Mouse (Mus musculus): ENCODE data around the gene Slc4a1ap. TPM values are rescaled to one million over a fixed set of nuclear protein-coding genes. Genes with fewer than 3 reads are reported as not detected.

Slc4a1ap gene
- total and polyA plus RNA-seq, 3 experiments, result 25.7 to 41.1 (median 27.9) TPM

GRCm38 (mm10) chr5:31598579-31598978 is 71.8 kb downstream of the Slc4a1ap start:
- Histone ChIP-seq H3K4me2 (ENCODE audit: insufficient read depth, low read depth, poor library complexity, severe bottlenecking) (no peak overlapping the region), H3K4me3 (replicated peaks in 1 of 3; ENCODE audit: low read depth in 2 of 3, low read length in 2 of 3, poor library complexity in 1 of 3) (no peak overlapping the region), H3K79me2 (replicated peaks; ENCODE audit: control insufficient read depth, extremely low read depth, insufficient read depth, poor library complexity, severe bottlenecking) (no peaks in the 10 kb centered on the region), H3K36me3 (replicated peaks in 1 of 2; ENCODE audit: control insufficient read depth in 1 of 2, insufficient read depth in 1 of 2, low read length in 1 of 2) (no peaks in the 10 kb centered on the region), H3K27ac (ENCODE audit: insufficient read depth, low read depth) (no peak overlapping the region), H3K9me3 (replicated peaks; ENCODE audit: low read length) (no peaks in the 10 kb centered on the region), H3K4me1 (ENCODE audit: control insufficient read depth in 1 of 2, insufficient read depth in 2 of 2) (peaks cover 6 to 14% of the 10 kb centered on the region in 2 experiments; a peak in 2 of 4 replicates), H3K27me3 (replicated peaks) (no peaks in the 10 kb centered on the region), H3K9ac (ENCODE audit: insufficient read depth, low read depth) (no peak overlapping the region)
- dilution Hi-C loops (cut with MboI; ENCODE audit: extremely low pct_ligation_motif_present, extremely low pct_unique_long_range_greater_than_20kb, low sequenced_read_pairs) (no loop called here), in situ Hi-C loops (cut with MboI; ENCODE audit: low pct_ligation_motif_present, low pct_unique_long_range_greater_than_20kb, low sequenced_read_pairs) (loop anchor here (10.0 kb wide), 1 partner anchor 596 kb away; no protein-coding TSS in a partner anchor)
- peak; percentile 37 for DNase-seq (ENCODE audit: extremely low read depth)
- peak; percentile 69 for TF ChIP-seq RAD21 (IDR thresholded peaks at IDR 0.05; ENCODE audit: low read depth, low read length)
- TF ChIP-seq MEF2A (IDR thresholded peaks at IDR 0.05; ENCODE audit: borderline replicate concordance, low read depth, low read length), result no peak
- TF ChIP-seq SMC3 (IDR thresholded peaks at IDR 0.05; ENCODE audit: low read depth, low read length), result peak; percentile 48
- peak; percentile 8 to 66; a peak in 2 of 4 replicates for TF ChIP-seq CTCF (conservative IDR thresholded peaks at IDR 0.05 in 1 of 2, IDR thresholded peaks at IDR 0.05 in 1 of 2; ENCODE audit: low read depth in 2 of 2, low read length in 2 of 2)

DNA sequence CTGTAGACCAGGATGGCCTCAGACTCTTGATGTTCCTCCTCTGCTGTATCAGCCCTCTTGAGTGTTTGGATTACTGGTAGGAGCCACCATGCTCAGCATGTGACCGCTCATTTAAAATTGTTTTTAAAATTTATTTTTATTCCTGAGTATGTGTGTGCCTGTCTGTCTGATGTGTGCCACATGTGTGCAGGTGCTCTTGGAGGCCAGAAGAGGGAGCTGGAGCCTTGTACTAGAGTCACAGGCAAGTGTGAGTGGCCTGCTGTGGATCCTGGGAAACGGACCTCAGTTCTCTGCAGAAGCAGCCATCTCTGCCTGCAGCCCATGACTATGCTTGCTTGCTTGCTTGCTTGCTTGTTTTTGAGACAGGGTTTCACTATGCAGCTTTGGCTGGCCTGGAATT is 72.4 kb downstream of the Slc4a1ap start:
- H3K9ac ChIP-seq (ENCODE audit: insufficient read depth, low read depth), result no peak overlapping the region
- H3K4me2 ChIP-seq (ENCODE audit: insufficient read depth, low read depth, poor library complexity, severe bottlenecking), result no peak overlapping the region
- peak; percentile 35 for TF ChIP-seq SMC3 (IDR thresholded peaks at IDR 0.05; ENCODE audit: low read depth, low read length)
- peak in 1 of 2 experiments; percentile 53; a peak in 2 of 4 replicates for TF ChIP-seq CTCF (conservative IDR thresholded peaks at IDR 0.05 in 1 of 2, IDR thresholded peaks at IDR 0.05 in 1 of 2; ENCODE audit: low read depth in 2 of 2, low read length in 2 of 2)
- no peak for TF ChIP-seq ZMIZ1 (IDR thresholded peaks at IDR 0.05; ENCODE audit: low read depth, low read length)
- peak; percentile 58 for TF ChIP-seq RAD21 (IDR thresholded peaks at IDR 0.05; ENCODE audit: low read depth, low read length)
- dilution Hi-C loops (cut with MboI; ENCODE audit: extremely low pct_ligation_motif_present, extremely low pct_unique_long_range_greater_than_20kb, low sequenced_read_pairs), result no loop called here
- H3K36me3 ChIP-seq (replicated peaks in 1 of 2; ENCODE audit: control insufficient read depth in 1 of 2, insufficient read depth in 1 of 2, low read length in 1 of 2), result no peaks in the 10 kb centered on the region
- H3K4me3 ChIP-seq (replicated peaks in 1 of 3; ENCODE audit: low read depth in 2 of 3, low read length in 2 of 3, poor library complexity in 1 of 3), result no peak overlapping the region
- in situ Hi-C loops (cut with MboI; ENCODE audit: low pct_ligation_motif_present, low pct_unique_long_range_greater_than_20kb, low sequenced_read_pairs), result loop anchor here (10.0 kb wide), 1 partner anchor 596 kb away; no protein-coding TSS in a partner anchor
- no peak overlapping the region for H3K27ac ChIP-seq (ENCODE audit: insufficient read depth, low read depth)
- H3K9me3 ChIP-seq (replicated peaks; ENCODE audit: low read length), result no peaks in the 10 kb centered on the region
- H3K27me3 ChIP-seq (replicated peaks), result no peaks in the 10 kb centered on the region
- no peaks in the 10 kb centered on the region for H3K79me2 ChIP-seq (replicated peaks; ENCODE audit: control insufficient read depth, extremely low read depth, insufficient read depth, poor library complexity, severe bottlenecking)
- H3K4me1 ChIP-seq (ENCODE audit: control insufficient read depth in 1 of 2, insufficient read depth in 2 of 2), result peaks cover 6 to 14% of the 10 kb centered on the region in 2 experiments; a peak in 2 of 4 replicates
- peak; percentile 35 for DNase-seq (ENCODE audit: extremely low read depth)

- Histone ChIP-seq H3K4me3 (replicated peaks in 1 of 3; ENCODE audit: low read depth in 2 of 3, low read length in 2 of 3, poor library complexity in 1 of 3) (no peak overlapping the region), H3K36me3 (replicated peaks in 1 of 2; ENCODE audit: control insufficient read depth in 1 of 2, insufficient read depth in 1 of 2, low read length in 1 of 2) (no peaks in the 10 kb centered on the region), H3K79me2 (replicated peaks; ENCODE audit: control insufficient read depth, extremely low read depth, insufficient read depth, poor library complexity, severe bottlenecking) (no peaks in the 10 kb centered on the region), H3K9me3 (replicated peaks; ENCODE audit: low read length) (no peaks in the 10 kb centered on the region), H3K27ac (ENCODE audit: insufficient read depth, low read depth) (no peak overlapping the region), H3K4me2 (ENCODE audit: insufficient read depth, low read depth, poor library complexity, severe bottlenecking) (no peak overlapping the region), H3K27me3 (replicated peaks) (no peaks in the 10 kb centered on the region), H3K9ac (ENCODE audit: insufficient read depth, low read depth) (no peak overlapping the region), H3K4me1 (ENCODE audit: control insufficient read depth in 1 of 2, insufficient read depth in 2 of 2) (peaks cover 6 to 14% of the 10 kb centered on the region in 2 experiments; a peak in 2 of 4 replicates)
- dilution Hi-C loops (cut with MboI; ENCODE audit: extremely low pct_ligation_motif_present, extremely low pct_unique_long_range_greater_than_20kb, low sequenced_read_pairs) (no loop called here), in situ Hi-C loops (cut with MboI; ENCODE audit: low pct_ligation_motif_present, low pct_unique_long_range_greater_than_20kb, low sequenced_read_pairs) (no loop called here)
- no peak for DNase-seq (ENCODE audit: extremely low read depth)
- TF ChIP-seq PAX5 (IDR thresholded peaks at IDR 0.05; ENCODE audit: low read length) (no peak), MAX (IDR thresholded peaks at IDR 0.05; ENCODE audit: low read length) (no peak), SIN3A (IDR thresholded peaks at IDR 0.05; ENCODE audit: low read length) (no peak), SMC3 (IDR thresholded peaks at IDR 0.05; ENCODE audit: low read depth, low read length) (no peak), TBP (conservative IDR thresholded peaks at IDR 0.05; ENCODE audit: low read depth, low read length) (no peak), JUN (IDR thresholded peaks at IDR 0.05; ENCODE audit: insufficient read depth, low read depth, low read length) (no peak), JUND (conservative IDR thresholded peaks at IDR 0.05; ENCODE audit: low read depth, low read length) (no peak), UBTF (IDR thresholded peaks at IDR 0.05; ENCODE audit: low read depth, low read length) (no peak), ZKSCAN1 (IDR thresholded peaks at IDR 0.05; ENCODE audit: borderline replicate concordance, low read depth, low read length) (no peak), POLR2A (IDR thresholded peaks at IDR 0.05; ENCODE audit: low read depth, low read length) (no peak), ZNF384 (IDR thresholded peaks at IDR 0.05; ENCODE audit: low read depth, low read length) (no peak)
Measured at GRCm38 (mm10) chr5:31601162-31601722, 74.4 kb downstream of the Slc4a1ap start.
